Mouse (Mus musculus) embryonic facial prominence, embryonic 11.5 days (tissue): ENCODE measurements around the gene Lyrm4. TPM values are rescaled to one million over a fixed set of nuclear protein-coding genes. Genes with fewer than 3 reads are reported as not detected.
"Not testable (repeated sequence)": the region's sequence is repeated elsewhere in the genome, so short reads cannot be mapped to it uniquely, and the experiment has no call there.

Source experiments
- ATAC-seq: fragments of 200-750 bp; cut with Nextera tagmentation; replicated peaks from 2 replicates; pipeline ENCODE4 v1.8.0; 2017; ENCODE audit warnings: low read depth; ENCODE audit not compliant: insufficient number of reproducible peaks, low FRiP score, low TSS enrichment
- DNase-seq: peaks from one replicate; pipeline ENCODE4 v3.0.0-alpha.2; 2015; ENCODE audit warnings: low spot score
- H3K27ac ChIP-seq: fragments of 300-500 bp; sonication (generic); replicated peaks from 2 replicates; pipeline ENCODE4 v1.5.1; 2014; ENCODE audit warnings: mild to moderate bottlenecking, low read depth, low read length, control low read depth
- H3K27me3 ChIP-seq: fragments of 300-500 bp; sonication (generic); 2 replicates; pipeline ENCODE4 v1.6.1; 2014; ENCODE audit warnings: mild to moderate bottlenecking, low read length, moderate library complexity, mixed read lengths; ENCODE audit not compliant: control insufficient read depth, insufficient read depth
- H3K36me3 ChIP-seq: fragments of 300-500 bp; sonication (generic); replicated peaks from 2 replicates; pipeline ENCODE4 v1.6.1; 2014; ENCODE audit warnings: low read depth, mild to moderate bottlenecking, low read length, moderate library complexity, mixed read lengths; ENCODE audit not compliant: control insufficient read depth, insufficient read depth
- H3K4me1 ChIP-seq: fragments of 300-500 bp; sonication (generic); 2 replicates; pipeline ENCODE4 v1.6.1; 2014; ENCODE audit warnings: low read length, mixed read lengths; ENCODE audit not compliant: control insufficient read depth, insufficient read depth
- H3K4me2 ChIP-seq: fragments of 300-500 bp; sonication (generic); 2 replicates; pipeline ENCODE4 v1.6.1; 2014; ENCODE audit warnings: low read depth, mild to moderate bottlenecking, control low read depth, low read length, moderate library complexity
- H3K4me3 ChIP-seq: fragments of 300-500 bp; sonication (generic); 2 replicates; pipeline ENCODE4 v1.5.1; 2014; ENCODE audit warnings: low read depth, low read length, control low read depth
- H3K9ac ChIP-seq: fragments of 300-500 bp; sonication (generic); replicated peaks from 2 replicates; pipeline ENCODE4 v1.6.1; 2014; ENCODE audit warnings: mild to moderate bottlenecking, control low read depth, low read length
- H3K9me3 ChIP-seq: fragments of 300-500 bp; sonication (generic); replicated peaks from 2 replicates; pipeline ENCODE4 v1.6.1; 2016; ENCODE audit warnings: mild to moderate bottlenecking, low read length, inconsistent platforms, mixed read lengths; ENCODE audit not compliant: control insufficient read depth
- WGBS: fragments of 180-500 bp; shearing (Covaris S2); extraction: QIAGEN DNeasy Blood & Tissue Kit; methylation state at CpG from one replicate; pipeline ENCODE4 v1.1.7; 2014; 5-methylcytosine and 5-hydroxymethylcytosine counted together
- polyA plus RNA-seq: library from polyadenylated mRNA; unstranded; fragments of >200 nt; fragmentation: Nextera tagmentation; extraction: Ambion mirVana; gene quantifications from 2 replicates; pipeline ENCODE4 v1.2.1, GENCODE M21; 2014

Lyrm4 gene
- polyA plus RNA-seq, 1 experiment from 2014 or later: 22.6 TPM

- Histone ChIP-seq H3K27ac (no peak overlapping the region), H3K27me3 (no peaks in the 10 kb centered on the region), H3K9me3 (no peaks in the 10 kb centered on the region), H3K4me2 (no peak overlapping the region), H3K36me3 (no peaks in the 10 kb centered on the region), H3K9ac (no peak overlapping the region), H3K4me1 (no peaks in the 10 kb centered on the region), H3K4me3 (no peak overlapping the region)
- ATAC-seq (no peak), DNase-seq (no peak)
- 88% methylated on average over 4 of the region's 4 CpGs for WGBS
These were observed 119.7 kb downstream of the Lyrm4 start for GRCm38 (mm10) chr13:35997606-35998005.

DNA sequence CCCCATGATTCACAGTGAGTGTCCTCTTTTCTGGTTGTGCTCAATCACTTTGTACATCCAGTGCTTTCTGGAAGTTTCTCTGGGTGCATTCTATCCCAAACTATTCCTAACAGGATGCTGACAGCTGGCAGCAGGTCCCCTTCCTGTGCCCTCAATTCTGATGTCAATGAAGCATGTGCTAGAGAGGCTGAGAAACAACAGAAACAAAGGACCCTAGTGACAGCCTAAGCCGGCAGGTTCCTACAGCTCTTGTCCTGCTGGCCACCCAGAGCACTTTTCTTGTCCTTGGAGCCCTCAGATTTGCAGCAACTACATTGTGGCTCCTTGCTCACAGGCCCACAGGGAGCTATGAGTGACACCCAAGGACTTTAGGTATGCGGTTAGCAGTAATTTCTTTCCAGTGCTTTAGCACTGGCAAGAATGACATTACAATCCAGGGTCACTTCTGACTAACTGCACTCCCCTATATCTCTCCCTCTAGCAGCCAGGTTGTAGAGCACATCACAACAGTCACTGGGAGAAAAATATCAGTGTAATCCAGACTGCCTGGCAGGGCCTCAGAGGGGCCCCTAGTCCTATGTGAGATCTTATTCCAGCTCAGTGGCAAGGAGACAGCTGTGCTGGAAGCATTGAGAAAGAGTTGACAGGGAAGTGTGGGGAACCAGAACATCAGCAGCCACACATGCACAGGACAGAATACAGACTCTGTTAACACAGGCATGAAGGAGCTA, 121.5 kb downstream of the Lyrm4 start:
- ATAC-seq (no peak), DNase-seq (no peak)
- Histone ChIP-seq H3K9me3 (no peaks in the 10 kb centered on the region), H3K4me2 (no peak overlapping the region), H3K27me3 (no peaks in the 10 kb centered on the region), H3K27ac (no peak overlapping the region), H3K9ac (no peak overlapping the region), H3K36me3 (no peaks in the 10 kb centered on the region), H3K4me3 (no peak overlapping the region), H3K4me1 (no peaks in the 10 kb centered on the region)
- WGBS: 52% methylated on average over 2 of the region's 2 CpGs

DNA sequence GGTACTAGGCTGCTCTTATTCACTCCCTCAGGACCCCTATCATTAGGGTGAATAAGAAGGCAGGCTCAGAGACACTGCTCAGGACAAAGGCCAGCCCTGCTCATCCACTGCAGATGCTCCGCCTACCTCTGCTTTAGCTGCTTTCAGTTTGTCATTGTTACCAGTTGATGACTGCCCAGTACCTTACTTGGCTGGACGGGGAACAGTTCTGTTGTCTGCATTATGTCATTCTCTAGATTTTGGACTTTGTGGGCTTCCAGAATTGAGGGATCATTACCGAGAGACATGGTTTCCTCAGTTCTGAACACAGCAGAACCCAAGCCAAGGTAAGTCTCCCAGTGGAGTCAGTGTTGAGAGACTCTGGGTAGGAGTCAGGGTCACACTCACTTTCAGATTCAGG, 122.1 kb downstream of the Lyrm4 start:
- Histone ChIP-seq H3K4me3 (no peak overlapping the region), H3K9me3 (no peaks in the 10 kb centered on the region), H3K9ac (no peak overlapping the region), H3K4me2 (no peak overlapping the region), H3K27me3 (no peaks in the 10 kb centered on the region), H3K36me3 (no peaks in the 10 kb centered on the region), H3K4me1 (no peaks in the 10 kb centered on the region), H3K27ac (no peak overlapping the region)
- WGBS: 79% methylated on average over 3 of the region's 3 CpGs
- no peak for ATAC-seq
- no peak for DNase-seq

GRCm38 (mm10) chr13:35994067-35994466, 123.3 kb downstream of the Lyrm4 start:
- WGBS: 86% methylated on average over 8 of the region's 8 CpGs
- Histone ChIP-seq H3K4me3 (no peak overlapping the region), H3K27me3 (no peaks in the 10 kb centered on the region), H3K9me3 (no peaks in the 10 kb centered on the region), H3K4me2 (no peak overlapping the region), H3K9ac (no peak overlapping the region), H3K27ac (no peak overlapping the region), H3K4me1 (no peaks in the 10 kb centered on the region), H3K36me3 (no peaks in the 10 kb centered on the region)
- ATAC-seq: no peak
- no peak for DNase-seq

- H3K4me3 ChIP-seq, H3K4me2 ChIP-seq, H3K9me3 ChIP-seq, H3K9ac ChIP-seq, ATAC-seq, H3K27ac ChIP-seq, H3K27me3 ChIP-seq, H3K4me1 ChIP-seq, DNase-seq, H3K36me3 ChIP-seq: not testable (repeated sequence)
- WGBS: 95% methylated on average over 17 of the region's 21 CpGs
These were observed 126.1 kb downstream of the Lyrm4 start for GRCm38 (mm10) chr13:35991185-35991584.

GRCm38 (mm10) chr13:35989329-35989728, 128.0 kb downstream of the Lyrm4 start:
- Histone ChIP-seq H3K9me3 (no peaks in the 10 kb centered on the region), H3K4me1 (no peaks in the 10 kb centered on the region), H3K36me3 (no peaks in the 10 kb centered on the region), H3K4me3 (no peak overlapping the region), H3K4me2 (no peak overlapping the region), H3K27ac (no peak overlapping the region), H3K9ac (no peak overlapping the region), H3K27me3 (no peaks in the 10 kb centered on the region)
- ATAC-seq: no peak
- WGBS: 70% methylated on average over 3 of the region's 3 CpGs
- no peak for DNase-seq

DNA sequence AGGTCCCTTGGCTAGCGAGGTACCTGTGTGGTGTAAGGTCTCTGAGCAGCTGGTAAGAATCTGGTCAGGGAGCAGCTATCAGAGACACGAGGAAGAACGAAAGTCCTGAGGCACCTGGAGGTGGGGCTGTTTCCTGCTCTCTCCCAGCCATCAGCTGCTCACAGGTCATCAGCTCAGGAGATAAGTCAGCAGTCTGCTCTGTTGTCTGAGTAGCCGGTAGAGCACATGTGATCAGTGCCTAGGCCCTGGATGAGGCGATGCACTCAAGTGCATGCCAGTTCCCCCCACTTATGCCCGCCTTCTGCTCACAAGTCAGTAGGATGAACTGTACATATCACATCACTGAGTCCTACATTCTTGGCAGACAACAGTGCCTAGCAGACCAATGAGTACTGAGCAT, 134.3 kb downstream of the Lyrm4 start:
- no peak for ATAC-seq
- 90% methylated on average over 6 of the region's 6 CpGs for WGBS
- DNase-seq: no peak
- H3K27me3 ChIP-seq: no peaks in the 10 kb centered on the region
- H3K4me3 ChIP-seq: no peak overlapping the region
- no peaks in the 10 kb centered on the region for H3K36me3 ChIP-seq
- no peaks in the 10 kb centered on the region for H3K9me3 ChIP-seq
- H3K27ac ChIP-seq: no peak overlapping the region
- H3K9ac ChIP-seq: no peak overlapping the region
- no peak overlapping the region for H3K4me2 ChIP-seq
- H3K4me1 ChIP-seq: no peaks in the 10 kb centered on the region

- H3K9ac ChIP-seq: no peak overlapping the region
- no peak for ATAC-seq
- no peaks in the 10 kb centered on the region for H3K36me3 ChIP-seq
- no peak overlapping the region for H3K27ac ChIP-seq
- no peaks in the 10 kb centered on the region for H3K9me3 ChIP-seq
- H3K4me2 ChIP-seq: no peak overlapping the region
- H3K27me3 ChIP-seq: no peaks in the 10 kb centered on the region
- WGBS: 63% methylated on average over 4 of the region's 4 CpGs
- H3K4me3 ChIP-seq: no peak overlapping the region
- DNase-seq: no peak
- H3K4me1 ChIP-seq: no peaks in the 10 kb centered on the region
These were observed 136.9 kb downstream of the Lyrm4 start for GRCm38 (mm10) chr13:35980471-35980870.
